Mouse (Mus musculus): ENCODE measurements around the gene Fubp1.

- TF ChIP-seq MAFK (IDR thresholded peaks at IDR 0.05; ENCODE audit: insufficient read depth, low read depth, low read length) (no peak), HCFC1 (IDR thresholded peaks at IDR 0.05; ENCODE audit: borderline replicate concordance, insufficient read depth, low read length) (no peak)
Measured at GRCm38 (mm10) chr3:152225906-152226305, 15.7 kb downstream of the Fubp1 start.
